Mouse (Mus musculus) left cerebral cortex, postnatal 14 days (tissue): ENCODE results near the gene Pskh1. TPM values are rescaled to one million over a fixed set of nuclear protein-coding genes. Genes with fewer than 3 reads are reported as not detected.

Experiments
- DNase-seq, 2 experiments: peaks; one replicate each; pipeline ENCODE4 v3.0.0; 2021 to 2022; ENCODE audit warnings: low spot score in 2 of 2, mixed read lengths in 1 of 2
- intact Hi-C: fragments of 180-260 bp; cut with DNase I; formaldehyde crosslinking; loops from one replicate; pipeline ENCODE4 v1.15.1; 2025
- long read RNA-seq, 2 experiments: library from polyadenylated mRNA; stranded (forward); transcript quantifications; one replicate each; pipeline ENCODE4 v2.0.0; 2021
- total RNA-seq, 2 experiments: library from RNA; stranded (reverse); gene quantifications; 2 replicates each; pipeline ENCODE4 v1.2.3; 2021

Pskh1 gene
- 1 to 10 TPM; 7.4 to 7.5 TPM for total RNA-seq
- long read RNA-seq, experiment 1, transcript Pskh1-201 (3 exons, 3,255 nt) = major isoform, 6 of 6 reads
- long read RNA-seq, experiment 1, partial matches to known transcripts = 0 of 6 reads
- long read RNA-seq, experiment 1, other reads (novel, unspliced or antisense) = 0 of 6 reads
- long read RNA-seq, experiment 2, transcript Pskh1-201 (3 exons, 3,255 nt) = major isoform, 8 of 9 reads
- long read RNA-seq, experiment 2, partial matches to known transcripts = 0 of 9 reads
- long read RNA-seq, experiment 2, other reads (novel, unspliced or antisense) = 1 of 9 reads

- DNase-seq = peak; percentile 87 to 93
- intact Hi-C loops = no loop called here
Measured at GRCm38 (mm10) chr8:105900180-105900940, at the start of gene Pskh1. Gene Pskh1 (plus strand): TSS chr8:105900441.

GRCm38 (mm10) chr8:105850611-105851010 is 49.6 kb upstream of the Pskh1 start:
- intact Hi-C loops = no loop called here
- no peak for DNase-seq

- peak; percentile 93 for DNase-seq
- intact Hi-C loops = no loop called here
Measured at GRCm38 (mm10) chr8:105851651-105852143, 48.5 kb upstream of the Pskh1 start.

- intact Hi-C loops = no loop called here
- DNase-seq = no peak
Measured at GRCm38 (mm10) chr8:105852146-105852729, 48.0 kb upstream of the Pskh1 start.

GRCm38 (mm10) chr8:105853178-105853577 is 47.1 kb upstream of the Pskh1 start, which contains the start of gene Cenpt:
Gene Cenpt (minus strand): TSS chr8:105853278.
- intact Hi-C loops = no loop called here
- no peak for DNase-seq

- DNase-seq = peak in 1 of 2 experiments; percentile 22
- intact Hi-C loops = no loop called here
Measured at GRCm38 (mm10) chr8:105854303-105854702, 45.9 kb upstream of the Pskh1 start.

GRCm38 (mm10) chr8:105854715-105855216 is 45.5 kb upstream of the Pskh1 start, which contains the start of gene Thap11:
Gene Thap11 (plus strand): TSS chr8:105855132.
- intact Hi-C loops = no loop called here
- peak; percentile 87 to 90 for DNase-seq

GRCm38 (mm10) chr8:105855248-105856167 is 44.7 kb upstream of the Pskh1 start:
- intact Hi-C loops = no loop called here
- DNase-seq = peak; percentile 55 to 58

GRCm38 (mm10) chr8:105856168-105856835 is 43.9 kb upstream of the Pskh1 start:
- intact Hi-C loops = no loop called here

GRCm38 (mm10) chr8:105858495-105858894 is 41.7 kb upstream of the Pskh1 start:
- intact Hi-C loops = no loop called here

More at GRCm38 (mm10) chr8:105856168-105856835, 43.9 kb upstream of the Pskh1 start:
- no peak for DNase-seq

GRCm38 (mm10) chr8:105859314-105859713 is 40.9 kb upstream of the Pskh1 start:
- DNase-seq = no peak

More at GRCm38 (mm10) chr8:105858495-105858894, 41.7 kb upstream of the Pskh1 start:
- DNase-seq = no peak

GRCm38 (mm10) chr8:105860143-105860981 is 39.9 kb upstream of the Pskh1 start, which contains the start of gene Nutf2:
Gene Nutf2 (plus strand): TSS chr8:105860580.
- intact Hi-C loops = no loop called here

More at GRCm38 (mm10) chr8:105859314-105859713, 40.9 kb upstream of the Pskh1 start:
- intact Hi-C loops = no loop called here

GRCm38 (mm10) chr8:105861951-105862350 is 38.3 kb upstream of the Pskh1 start:
- peak in 1 of 2 experiments; percentile 21 for DNase-seq
- intact Hi-C loops = no loop called here

More at GRCm38 (mm10) chr8:105860143-105860981, 39.9 kb upstream of the Pskh1 start, which contains the start of gene Nutf2:
- DNase-seq = peak; percentile 94 to 97

- intact Hi-C loops = no loop called here
- DNase-seq = no peak
Measured at GRCm38 (mm10) chr8:105866364-105867029, 33.7 kb upstream of the Pskh1 start.

- peak in 1 of 2 experiments; percentile 64 for DNase-seq
Measured at GRCm38 (mm10) chr8:105874301-105874700, 25.9 kb upstream of the Pskh1 start.

GRCm38 (mm10) chr8:105880754-105881520 is 19.3 kb upstream of the Pskh1 start, which contains the start of gene Edc4:
Gene Edc4 (plus strand): TSS chr8:105880881.
- DNase-seq = peak; percentile 79 to 90
- intact Hi-C loops = no loop called here

More at GRCm38 (mm10) chr8:105874301-105874700, 25.9 kb upstream of the Pskh1 start:
- intact Hi-C loops = no loop called here
